Mouse (Mus musculus) liver, postnatal 0 days (tissue): ENCODE measurements around the gene Ccdc158. TPM values are rescaled to one million over a fixed set of nuclear protein-coding genes. Genes with fewer than 3 reads are reported as not detected.

Source experiments
- ATAC-seq: fragments of 200-750 bp; cut with Nextera tagmentation; 2 replicates; pipeline ENCODE4 v1.8.0; 2017; ENCODE audit warnings: mild to moderate bottlenecking, moderate library complexity
- DNase-seq: peaks from one replicate; pipeline ENCODE4 v3.0.0-alpha.2; 2016
- H3K27ac ChIP-seq: fragments of 300-500 bp; sonication (generic); 2 replicates; pipeline ENCODE4 v1.5.1; 2014; ENCODE audit warnings: antibody characterized with exemption, moderate library complexity, mild to moderate bottlenecking, low read depth
- H3K27me3 ChIP-seq: fragments of 300-500 bp; sonication (generic); 2 replicates; pipeline ENCODE4 v1.6.1; 2014; ENCODE audit warnings: low read length, control low read depth, mixed read lengths; ENCODE audit not compliant: insufficient read depth
- H3K36me3 ChIP-seq: fragments of 300-500 bp; sonication (generic); replicated peaks from 2 replicates; pipeline ENCODE4 v1.6.1; 2014; ENCODE audit warnings: mild to moderate bottlenecking, control low read depth, low read length, moderate library complexity, mixed read lengths; ENCODE audit not compliant: insufficient read depth
- H3K4me1 ChIP-seq: fragments of 300-500 bp; sonication (generic); 2 replicates; pipeline ENCODE4 v1.6.1; 2014; ENCODE audit warnings: antibody characterized with exemption, mild to moderate bottlenecking, control low read depth; ENCODE audit not compliant: insufficient read depth
- H3K4me2 ChIP-seq: fragments of 300-500 bp; sonication (generic); 2 replicates; pipeline ENCODE4 v1.6.1; 2014; ENCODE audit warnings: low read depth, mild to moderate bottlenecking, low read length, moderate library complexity, mixed read lengths
- H3K4me3 ChIP-seq: fragments of 300-500 bp; sonication (generic); 2 replicates; pipeline ENCODE4 v1.5.1; 2014; ENCODE audit warnings: low read depth, low read length
- H3K9ac ChIP-seq: fragments of 300-500 bp; sonication (generic); replicated peaks from 2 replicates; pipeline ENCODE4 v1.6.1; 2014; ENCODE audit warnings: mild to moderate bottlenecking, moderate library complexity
- H3K9me3 ChIP-seq: fragments of 300-500 bp; sonication (generic); 2 replicates; pipeline ENCODE4 v1.6.1; 2016; ENCODE audit warnings: mild to moderate bottlenecking, control low read depth, low read length, mixed read lengths
- CTCF ChIP-seq: sonication (generic); IDR thresholded peaks from 2 replicates; pipeline ENCODE4 v1.5.1; 2016; ENCODE audit warnings: antibody characterized with exemption, low read depth
- EP300 ChIP-seq: IDR thresholded peaks from 2 replicates; pipeline ENCODE4 v1.6.1; 2016; ENCODE audit warnings: antibody characterized with exemption, low read depth, mild to moderate bottlenecking
- WGBS: fragments of 180-500 bp; shearing (Covaris S2); extraction: QIAGEN DNeasy Blood & Tissue Kit; methylation state at CpG from one replicate; pipeline ENCODE4 v1.1.7; 2014; ENCODE audit not compliant: insufficient replicate concordance; 5-methylcytosine and 5-hydroxymethylcytosine counted together
- polyA plus RNA-seq: library from polyadenylated mRNA; unstranded; fragments of >200 nt; fragmentation: Nextera tagmentation; extraction: Ambion mirVana; gene quantifications from 2 replicates; pipeline ENCODE4 v1.2.1, GENCODE M21; 2015

Ccdc158 gene
- polyA plus RNA-seq, 1 experiment from 2014 or later: 0.23 TPM

- ATAC-seq: no peak
- TF ChIP-seq CTCF (no peak), EP300 (no peak)
- WGBS: 68% methylated on average over 16 of the region's 16 CpGs
These were observed 17.3 kb upstream of the Ccdc158 start for GRCm38 (mm10) chr5:92692206-92693007.

DNA sequence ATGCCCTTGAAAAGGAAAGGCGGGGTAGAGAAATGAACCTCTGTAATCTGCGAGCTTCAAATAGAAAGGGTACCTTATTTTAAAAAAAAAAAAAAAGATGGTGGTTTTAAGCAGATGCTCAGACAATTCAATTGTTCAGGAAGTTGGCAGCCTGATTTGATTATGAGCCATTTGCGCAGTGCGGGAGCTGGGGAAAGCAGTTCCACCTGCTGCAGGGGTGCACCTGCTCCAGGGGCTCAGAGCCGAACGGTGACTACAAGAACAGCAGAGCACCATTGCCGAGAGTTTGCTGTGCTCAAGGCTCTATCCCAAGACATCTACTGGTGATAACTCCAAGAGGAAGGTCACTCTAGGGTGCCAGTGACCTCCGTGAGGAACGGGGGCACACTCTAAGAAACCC, 13.5 kb upstream of the Ccdc158 start:
- Histone ChIP-seq H3K27me3 (peaks cover 8% of the 10 kb centered on the region), H3K4me3 (no peak overlapping the region), H3K9ac (no peak overlapping the region), H3K4me2 (no peak overlapping the region), H3K4me1 (no peaks in the 10 kb centered on the region; the same call in 1 of the 2 replicates), H3K36me3 (no peaks in the 10 kb centered on the region), H3K9me3 (0 out of 2 replicates have a peak, but pooled peaks cover under 1% of the 10 kb centered on the region), H3K27ac (no peak overlapping the region)
- WGBS: 79% methylated on average over 9 of the region's 9 CpGs
- DNase-seq (no peak), ATAC-seq (no peak)
- TF ChIP-seq EP300 (no peak), CTCF (no peak)

More at GRCm38 (mm10) chr5:92692206-92693007, 17.3 kb upstream of the Ccdc158 start:
- no peak overlapping the region for H3K27ac ChIP-seq
- no peak for DNase-seq
- no peaks in the 10 kb centered on the region for H3K4me1 ChIP-seq
- no peak overlapping the region for H3K4me3 ChIP-seq
- 0 out of 2 replicates have a peak, but pooled peaks cover 3% of the 10 kb centered on the region for H3K9me3 ChIP-seq
- H3K27me3 ChIP-seq: no peaks in the 10 kb centered on the region
- H3K36me3 ChIP-seq: no peaks in the 10 kb centered on the region
- no peak overlapping the region for H3K4me2 ChIP-seq
- H3K9ac ChIP-seq: no peak overlapping the region

- TF ChIP-seq EP300 (no peak), CTCF (no peak)
- Histone ChIP-seq H3K36me3 (no peaks in the 10 kb centered on the region), H3K4me2 (no peak overlapping the region), H3K27me3 (peaks cover 12% of the 10 kb centered on the region), H3K9ac (no peak overlapping the region), H3K4me1 (no peaks in the 10 kb centered on the region; the same call in 1 of the 2 replicates), H3K4me3 (no peak overlapping the region), H3K9me3 (no peaks in the 10 kb centered on the region), H3K27ac (no peak overlapping the region)
- no peak for DNase-seq
- WGBS: 71% methylated on average over 5 of the region's 5 CpGs
- no peak for ATAC-seq
These were observed 13.1 kb upstream of the Ccdc158 start for GRCm38 (mm10) chr5:92688124-92688523.

DNA sequence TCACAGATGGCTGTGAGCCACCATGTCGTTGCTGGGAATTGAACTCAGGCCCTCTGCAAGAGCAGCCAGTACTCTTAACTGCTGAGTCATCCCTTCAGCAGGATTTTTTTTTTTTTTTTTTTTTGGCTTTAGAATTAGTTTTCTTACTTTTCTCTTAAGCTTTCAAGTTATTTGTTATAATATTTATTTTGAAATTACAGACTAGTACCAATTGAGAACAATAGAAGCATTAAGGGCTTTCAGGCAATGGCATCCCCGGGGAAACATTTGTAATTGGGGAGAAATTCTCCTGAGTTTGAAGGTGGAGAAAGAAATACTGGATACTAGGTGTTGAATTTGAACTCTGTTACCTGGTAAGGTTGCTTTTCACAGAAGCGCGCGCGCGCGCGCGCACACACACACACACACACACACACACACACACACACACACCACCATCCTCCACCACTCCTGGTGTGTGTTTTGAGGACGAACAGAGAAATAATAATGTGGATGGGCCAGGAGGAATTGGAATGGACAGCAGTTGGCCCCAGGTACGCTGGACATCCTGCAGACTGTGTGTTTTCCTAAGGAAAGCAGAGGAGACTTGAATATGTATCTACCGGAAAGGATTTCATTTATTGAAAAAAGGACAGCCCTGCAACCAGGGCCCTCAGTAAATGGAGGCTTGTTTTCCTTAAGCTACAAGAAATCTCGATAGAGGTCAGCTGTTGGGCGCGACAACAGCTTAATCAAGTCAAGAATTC, 9.8 kb upstream of the Ccdc158 start:
- H3K4me1 ChIP-seq: no peaks in the 10 kb centered on the region; the same call in 1 of the 2 replicates
- peaks cover 22% of the 10 kb centered on the region for H3K27me3 ChIP-seq
- DNase-seq (no peak), ATAC-seq (no peak)
- no peaks in the 10 kb centered on the region for H3K9me3 ChIP-seq
- no peak overlapping the region for H3K4me2 ChIP-seq
- H3K36me3 ChIP-seq: no peaks in the 10 kb centered on the region
- no peak overlapping the region for H3K4me3 ChIP-seq
- no peak overlapping the region for H3K9ac ChIP-seq
- WGBS: 85% methylated on average over 16 of the region's 16 CpGs
- TF ChIP-seq CTCF: no peak
- TF ChIP-seq EP300: no peak
- H3K27ac ChIP-seq: no peak overlapping the region

GRCm38 (mm10) chr5:92683871-92684475, 8.9 kb upstream of the Ccdc158 start:
- ATAC-seq (no peak; the same call in 1 of the 2 replicates), DNase-seq (no peak)
- H3K36me3 ChIP-seq: no peaks in the 10 kb centered on the region
- WGBS: 37% methylated on average over 9 of the region's 9 CpGs
- peak overlapping the region; percentile 79 for H3K4me2 ChIP-seq
- H3K4me1 ChIP-seq: no peaks in the 10 kb centered on the region; the same call in 1 of the 2 replicates
- no peak overlapping the region for H3K9ac ChIP-seq
- peaks cover 22% of the 10 kb centered on the region for H3K27me3 ChIP-seq
- H3K27ac ChIP-seq: no peak overlapping the region
- peak overlapping the region; percentile 52 for H3K4me3 ChIP-seq
- no peaks in the 10 kb centered on the region for H3K9me3 ChIP-seq
- TF ChIP-seq CTCF (no peak), EP300 (no peak)
